Comparison of ENCODE assay signal across 22 mouse cellular contexts in genomic region chr3:80160473-80160872, GRCm38 (mm10).
DNase-seq lines count a peak whose midpoint lies in the region; ATAC-seq lines count a peak whose summit lies in the region.
"Had no signal": no experiment of that assay in that cellular context is flagged by ENCODE, and none has a peak within 500 bp of the region (broad histone marks: within the 10 kb centered on the region; RNA-seq: fewer than 3 reads in every experiment).

No protein-coding gene starts in this region.

- no peak overlapping the region for H3K4me3 ChIP-seq in forebrain, embryonic 12.5 days (replicated peaks)
- H3K4me3 ChIP-seq: embryonic facial prominence, embryonic 15.5 days; erythroblast, embryonic 14.5 days; forebrain, embryonic 10.5 days; forebrain, embryonic 15.5 days; heart, embryonic 10.5 days; hindbrain, embryonic 12.5 days had no signal

- intact Hi-C loops in left cerebral cortex, postnatal 14 days (cut with DNase I) = loop anchor here (10.0 kb wide), 1 partner anchor 384 kb away; no protein-coding TSS in a partner anchor

- no peaks in the 10 kb centered on the region for H3K27me3 ChIP-seq in forebrain, embryonic 12.5 days
- H3K27me3 ChIP-seq: embryonic facial prominence, embryonic 15.5 days; forebrain, embryonic 15.5 days; hindbrain, embryonic 12.5 days had no signal

- no peaks in the 10 kb centered on the region for H3K9me3 ChIP-seq in forebrain, embryonic 12.5 days
- H3K9me3 ChIP-seq: embryonic facial prominence, embryonic 15.5 days; forebrain, embryonic 10.5 days; forebrain, embryonic 15.5 days; heart, embryonic 10.5 days; hindbrain, embryonic 12.5 days had no signal

- no peak overlapping the region for H3K4me2 ChIP-seq in forebrain, embryonic 12.5 days
- H3K4me2 ChIP-seq: embryonic facial prominence, embryonic 15.5 days; forebrain, embryonic 15.5 days; hindbrain, embryonic 12.5 days had no signal

- H3K36me3 ChIP-seq in forebrain, embryonic 12.5 days (replicated peaks) = no peaks in the 10 kb centered on the region
- H3K36me3 ChIP-seq: embryonic facial prominence, embryonic 15.5 days; forebrain, embryonic 10.5 days; forebrain, embryonic 15.5 days; heart, embryonic 10.5 days; hindbrain, embryonic 12.5 days had no signal

- H3K27ac ChIP-seq in forebrain, embryonic 12.5 days = no peak overlapping the region
- H3K27ac ChIP-seq: embryonic facial prominence, embryonic 15.5 days; forebrain, embryonic 10.5 days; forebrain, embryonic 15.5 days; heart, embryonic 10.5 days; hindbrain, embryonic 12.5 days had no signal

- no peak overlapping the region for H3K9ac ChIP-seq in forebrain, embryonic 12.5 days
- H3K9ac ChIP-seq: embryonic facial prominence, embryonic 15.5 days; forebrain, embryonic 15.5 days; hindbrain, embryonic 12.5 days had no signal

- H3K4me1 ChIP-seq in forebrain, embryonic 12.5 days = no peaks in the 10 kb centered on the region
- H3K4me1 ChIP-seq: embryonic facial prominence, embryonic 15.5 days; forebrain, embryonic 10.5 days; forebrain, embryonic 15.5 days; heart, embryonic 10.5 days; hindbrain, embryonic 12.5 days had no signal

- no peak for ATAC-seq in forebrain, embryonic 12.5 days (ENCODE audit: low FRiP score)
- ATAC-seq: forebrain, embryonic 15.5 days; hindbrain, embryonic 16.5 days had no signal

- peak; percentile 75 to 78 for DNase-seq in frontal cortex, adult 2 months (ENCODE audit: extremely low spot score in 1 of 2, low spot score in 1 of 2)
- DNase-seq in frontal cortex, postnatal 25 days (ENCODE audit: low spot score in 2 of 2) = no peak
- peak; percentile 23 to 75 for DNase-seq in right cerebral cortex, postnatal 36 days (ENCODE audit: low spot score in 2 of 2)
- DNase-seq in right cerebral cortex, postnatal 25 days = no peak
- DNase-seq in left cerebral cortex, postnatal 14 days (ENCODE audit: low spot score in 2 of 2) = peak; percentile 32 to 75
- DNase-seq in natural killer cell, adult 2 months (ENCODE audit: low spot score in 2 of 2) = no peak
- DNase-seq: adrenal gland, postnatal 10 days; cerebellum, adult 11-12 months; cerebellum, adult 9-11 months; embryo, embryonic 11 days; gastrocnemius, postnatal 10 days; heart, adult 18-20 months; heart, postnatal 10 days; heart, postnatal 4 days had no signal

- 82% methylated on average over 2 of the region's 2 CpGs for WGBS in forebrain, embryonic 12.5 days

Comparison
In these comparisons a context has a peak if more than half of its experiments do, and no peak if none do; other contexts are left out.
1. DNase-seq: peak in frontal cortex, adult 2 months (2 of 2), right cerebral cortex, postnatal 36 days (2 of 2) and left cerebral cortex, postnatal 14 days (2 of 2); none in frontal cortex, postnatal 25 days (0 of 2), right cerebral cortex, postnatal 25 days (single experiment) and natural killer cell, adult 2 months (0 of 2).